Mouse (Mus musculus) myocyte (in vitro differentiated cells): ENCODE results near the gene D130043K22Rik. TPM values are rescaled to one million over a fixed set of nuclear protein-coding genes. Genes with fewer than 3 reads are reported as not detected.

ENCODE experiments used
- H3K27me3 ChIP-seq: one replicate; pipeline ENCODE4 v1.6.1; 2011; ENCODE audit not compliant: control insufficient read depth, insufficient read depth, insufficient read length
- H3K36me3 ChIP-seq: one replicate; pipeline ENCODE4 v1.6.1; 2011; ENCODE audit not compliant: control insufficient read depth, insufficient read depth
- H3K4me2 ChIP-seq: one replicate; pipeline ENCODE4 v1.6.1; 2011; ENCODE audit warnings: low read depth, control low read depth
- H3K4me3 ChIP-seq: one replicate; pipeline ENCODE4 v1.5.1; 2011; ENCODE audit warnings: mild to moderate bottlenecking, control low read depth, moderate library complexity
- H3K79me2 ChIP-seq: one replicate; pipeline ENCODE4 v1.6.1; 2011; ENCODE audit not compliant: control insufficient read depth, insufficient read depth
- H3ac ChIP-seq: one replicate; pipeline ENCODE4 v1.6.1; 2011; ENCODE audit not compliant: control insufficient read depth, insufficient read length
- CEBPB ChIP-seq: IDR thresholded peaks from 2 replicates; pipeline ENCODE4 v1.6.1; 2011; ENCODE audit warnings: mild to moderate bottlenecking, moderate library complexity; ENCODE audit not compliant: poor library complexity, insufficient read depth, severe bottlenecking
- E2F4 ChIP-seq: IDR thresholded peaks from one replicate; pipeline ENCODE4 v1.6.1; 2011; ENCODE audit warnings: mild to moderate bottlenecking, control low read depth, moderate library complexity; ENCODE audit not compliant: insufficient read depth
- MAX ChIP-seq: IDR thresholded peaks from one replicate; pipeline ENCODE4 v1.6.1; 2011; ENCODE audit warnings: low read depth, mild to moderate bottlenecking, control low read depth
- MYOD1 ChIP-seq, 3 experiments: IDR thresholded peaks; one replicate each; pipeline ENCODE4 v1.6.1; 2011; ENCODE audit warnings: control low read depth in 2 of 3, low read depth in 2 of 3, mild to moderate bottlenecking in 2 of 3, moderate library complexity in 1 of 3; ENCODE audit not compliant: insufficient read length in 2 of 3, control insufficient read depth in 1 of 3
- MYOG ChIP-seq, 3 experiments: IDR thresholded peaks; one replicate each; pipeline ENCODE4 v1.6.1; 2011; ENCODE audit warnings: control low read depth in 2 of 3, low read depth in 2 of 3, mild to moderate bottlenecking in 2 of 3; ENCODE audit not compliant: insufficient read length in 2 of 3, control insufficient read depth in 1 of 3, insufficient read depth in 1 of 3
- POLR2A ChIP-seq: IDR thresholded peaks from one replicate; pipeline ENCODE4 v1.6.1; 2011; ENCODE audit warnings: low read depth, mild to moderate bottlenecking, control low read depth, moderate library complexity; ENCODE audit not compliant: insufficient read length
- POLR2AphosphoS2 ChIP-seq: IDR thresholded peaks from one replicate; pipeline ENCODE4 v1.6.1; 2011; ENCODE audit warnings: low read depth, control low read depth; ENCODE audit not compliant: insufficient read length
- REST ChIP-seq: IDR thresholded peaks from one replicate; pipeline ENCODE4 v1.6.1; 2011; ENCODE audit warnings: mild to moderate bottlenecking, control low read depth, moderate library complexity; ENCODE audit not compliant: insufficient read depth, insufficient read length
- SRF ChIP-seq: IDR thresholded peaks from one replicate; pipeline ENCODE4 v1.6.1; 2011; ENCODE audit warnings: low read depth; ENCODE audit not compliant: control insufficient read depth, insufficient read length
- TCF12 ChIP-seq: IDR thresholded peaks from one replicate; pipeline ENCODE4 v1.6.1; 2011; ENCODE audit warnings: mild to moderate bottlenecking, control low read depth; ENCODE audit not compliant: poor library complexity, insufficient read depth, severe bottlenecking
- TCF3 ChIP-seq: IDR thresholded peaks from one replicate; pipeline ENCODE4 v1.6.1; 2011; ENCODE audit warnings: low read depth, control low read depth; ENCODE audit not compliant: insufficient read length
- USF1 ChIP-seq: IDR thresholded peaks from one replicate; pipeline ENCODE4 v1.6.1; 2011; ENCODE audit warnings: low read depth, mild to moderate bottlenecking, control low read depth, moderate library complexity
- polyA plus RNA-seq: library from polyadenylated mRNA; unstranded; fragments of >200 nt; fragmentation: generic; extraction: Trizol; gene quantifications from one replicate; pipeline ENCODE4 v1.2.1, GENCODE M21; 2012; ENCODE audit warnings: missing spikeins

D130043K22Rik gene
- polyA plus RNA-seq, 1 experiment: not detected

- TF ChIP-seq MAX: no peak
- no peak for TF ChIP-seq USF1
- no peak for TF ChIP-seq POLR2AphosphoS2
- no peak for TF ChIP-seq SRF
- TF ChIP-seq POLR2A: no peak
- TF ChIP-seq REST: no peak
- no peak for TF ChIP-seq CEBPB
- TF ChIP-seq MYOD1 (IDR thresholded peaks at IDR 0.05; ENCODE audit: control insufficient read depth in 1 of 3, insufficient read length in 2 of 3, low read depth in 2 of 3): no peak
- no peak for TF ChIP-seq TCF12
- TF ChIP-seq E2F4: no peak
- TF ChIP-seq TCF3: no peak
- no peaks in the 10 kb centered on the region for H3K36me3 ChIP-seq
- H3K4me3 ChIP-seq: no peak overlapping the region
- no peak overlapping the region for H3K4me2 ChIP-seq
- H3ac ChIP-seq: no peak overlapping the region
- no peaks in the 10 kb centered on the region for H3K27me3 ChIP-seq
- H3K79me2 ChIP-seq: no peaks in the 10 kb centered on the region
Observed at GRCm38 (mm10) chr13:24905422-24905821, 60.5 kb downstream of the D130043K22Rik start.

GRCm38 (mm10) chr13:24906831-24907570 lies 62.1 kb downstream of the D130043K22Rik start:
- no peak for TF ChIP-seq SRF
- no peak for TF ChIP-seq MAX
- no peak for TF ChIP-seq TCF12
- TF ChIP-seq CEBPB: no peak
- TF ChIP-seq REST: no peak
- TF ChIP-seq POLR2AphosphoS2: no peak
- no peak for TF ChIP-seq POLR2A
- TF ChIP-seq E2F4: no peak
- no peak for TF ChIP-seq MYOG (IDR thresholded peaks at IDR 0.05; ENCODE audit: control insufficient read depth in 1 of 3, insufficient read depth in 1 of 3, insufficient read length in 2 of 3, low read depth in 2 of 3)
- no peak for TF ChIP-seq TCF3
- no peak for TF ChIP-seq USF1
- no peak for TF ChIP-seq MYOD1 (IDR thresholded peaks at IDR 0.05; ENCODE audit: control insufficient read depth in 1 of 3, insufficient read length in 2 of 3, low read depth in 2 of 3)
- no peaks in the 10 kb centered on the region for H3K36me3 ChIP-seq
- no peak overlapping the region for H3K4me2 ChIP-seq
- H3ac ChIP-seq: no peak overlapping the region
- no peaks in the 10 kb centered on the region for H3K79me2 ChIP-seq
- H3K27me3 ChIP-seq: no peaks in the 10 kb centered on the region
- no peak overlapping the region for H3K4me3 ChIP-seq

- no peak overlapping the region for H3K4me3 ChIP-seq
- no peaks in the 10 kb centered on the region for H3K79me2 ChIP-seq
- H3K27me3 ChIP-seq: no peaks in the 10 kb centered on the region
- TF ChIP-seq MYOG (IDR thresholded peaks at IDR 0.05; ENCODE audit: control insufficient read depth in 1 of 3, insufficient read depth in 1 of 3, insufficient read length in 2 of 3, low read depth in 2 of 3) (no peak), USF1 (no peak), CEBPB (no peak), MAX (no peak), POLR2A (no peak), TCF3 (no peak), SRF (no peak), MYOD1 (IDR thresholded peaks at IDR 0.05; ENCODE audit: control insufficient read depth in 1 of 3, insufficient read length in 2 of 3, low read depth in 2 of 3) (no peak), TCF12 (no peak), REST (no peak), POLR2AphosphoS2 (no peak), E2F4 (no peak)
- H3ac ChIP-seq: no peak overlapping the region
- no peaks in the 10 kb centered on the region for H3K36me3 ChIP-seq
- H3K4me2 ChIP-seq: no peak overlapping the region
Observed at GRCm38 (mm10) chr13:24909112-24909511, 64.2 kb downstream of the D130043K22Rik start.

DNA sequence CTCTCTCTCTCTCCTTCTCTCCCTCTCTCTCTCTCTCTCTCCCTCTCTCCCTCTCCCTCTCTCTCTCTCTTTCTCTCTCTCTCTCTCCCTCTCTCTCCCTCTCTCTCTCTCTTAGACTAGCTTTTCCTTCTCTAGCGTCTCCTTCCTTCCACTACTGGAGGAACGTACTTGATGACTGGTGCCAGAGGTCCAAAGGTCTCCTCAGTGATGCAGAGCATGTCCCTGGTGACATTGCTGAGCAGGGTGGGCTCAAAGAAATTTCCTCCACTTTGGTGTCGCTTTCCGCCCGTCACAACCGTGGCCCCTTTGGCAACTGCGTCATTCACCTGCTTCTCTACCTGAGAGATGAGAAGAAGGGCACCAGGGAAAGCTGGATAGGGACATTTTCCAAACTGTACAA lies 68.6 kb downstream of the D130043K22Rik start:
- TF ChIP-seq MYOG (IDR thresholded peaks at IDR 0.05; ENCODE audit: control insufficient read depth in 1 of 3, insufficient read depth in 1 of 3, insufficient read length in 2 of 3, low read depth in 2 of 3) (no peak), SRF (no peak), TCF3 (no peak), POLR2AphosphoS2 (no peak), USF1 (no peak)
- Histone ChIP-seq H3K27me3 (no peaks in the 10 kb centered on the region), H3K36me3 (no peaks in the 10 kb centered on the region)

GRCm38 (mm10) chr13:24914915-24915314 lies 70.0 kb downstream of the D130043K22Rik start:
- no peak overlapping the region for H3K4me3 ChIP-seq
- no peak overlapping the region for H3ac ChIP-seq
- no peaks in the 10 kb centered on the region for H3K36me3 ChIP-seq
- no peak for TF ChIP-seq POLR2A
- no peak for TF ChIP-seq POLR2AphosphoS2
- TF ChIP-seq E2F4: no peak
- no peak for TF ChIP-seq REST
- TF ChIP-seq USF1: no peak
- no peak for TF ChIP-seq MAX
- no peak for TF ChIP-seq CEBPB
- no peak for TF ChIP-seq MYOG (IDR thresholded peaks at IDR 0.05; ENCODE audit: control insufficient read depth in 1 of 3, insufficient read depth in 1 of 3, insufficient read length in 2 of 3, low read depth in 2 of 3)
- no peak for TF ChIP-seq TCF3
- TF ChIP-seq SRF: no peak
- TF ChIP-seq MYOD1 (IDR thresholded peaks at IDR 0.05; ENCODE audit: control insufficient read depth in 1 of 3, insufficient read length in 2 of 3, low read depth in 2 of 3): no peak
- TF ChIP-seq TCF12: no peak
- H3K27me3 ChIP-seq: no peaks in the 10 kb centered on the region
- no peak overlapping the region for H3K4me2 ChIP-seq
- H3K79me2 ChIP-seq: no peaks in the 10 kb centered on the region

More for the DNA sequence above, 68.6 kb downstream of the D130043K22Rik start:
- H3K79me2 ChIP-seq: no peaks in the 10 kb centered on the region
- no peak overlapping the region for H3ac ChIP-seq
- H3K4me2 ChIP-seq: no peak overlapping the region
- H3K4me3 ChIP-seq: no peak overlapping the region
